Mouse (Mus musculus): ENCODE measurements around the gene Cdh18. TPM values are rescaled to one million over a fixed set of nuclear protein-coding genes. Genes with fewer than 3 reads are reported as not detected.
"Not testable (repeated sequence)": the region's sequence is repeated elsewhere in the genome, so short reads cannot be mapped to it uniquely, and the experiment has no call there.

The Cdh18 gene
- polyA plus RNA-seq, 1 experiment = not detected

DNA sequence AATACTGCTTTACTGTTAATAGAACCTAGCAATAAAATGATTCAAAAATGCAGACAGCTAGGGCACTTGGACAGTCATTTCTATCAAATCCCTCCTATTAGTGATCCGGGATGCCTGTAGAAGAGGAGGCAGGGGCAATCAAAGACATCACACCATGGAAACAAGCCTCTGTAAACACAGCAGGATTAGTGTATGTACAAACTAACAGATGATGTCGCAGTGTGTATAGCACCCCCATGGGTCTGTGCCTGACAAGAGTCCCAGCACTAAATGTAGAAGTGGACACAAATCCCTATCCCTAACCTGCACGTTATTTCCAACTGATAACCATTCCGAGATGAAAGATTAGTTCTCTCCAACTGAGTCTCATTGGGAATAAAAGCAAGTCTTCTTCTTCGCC, 547.8 kb downstream of the Cdh18 start:
- H3K27me3 ChIP-seq (ENCODE audit: control insufficient read depth) = no peaks in the 10 kb centered on the region
- H3K9me3 ChIP-seq (ENCODE audit: control insufficient read depth, low read length) = no peaks in the 10 kb centered on the region
- H3K36me3 ChIP-seq (ENCODE audit: control insufficient read depth) = no peaks in the 10 kb centered on the region
- H3K4me1 ChIP-seq (ENCODE audit: control insufficient read depth) = no peaks in the 10 kb centered on the region
- H3K4me3 ChIP-seq (replicated peaks) = no peak overlapping the region
- TF ChIP-seq GATA1 (IDR thresholded peaks at IDR 0.05; ENCODE audit: low read length) (no peak), TAL1 (IDR thresholded peaks at IDR 0.05; ENCODE audit: low read length) (no peak)

DNA sequence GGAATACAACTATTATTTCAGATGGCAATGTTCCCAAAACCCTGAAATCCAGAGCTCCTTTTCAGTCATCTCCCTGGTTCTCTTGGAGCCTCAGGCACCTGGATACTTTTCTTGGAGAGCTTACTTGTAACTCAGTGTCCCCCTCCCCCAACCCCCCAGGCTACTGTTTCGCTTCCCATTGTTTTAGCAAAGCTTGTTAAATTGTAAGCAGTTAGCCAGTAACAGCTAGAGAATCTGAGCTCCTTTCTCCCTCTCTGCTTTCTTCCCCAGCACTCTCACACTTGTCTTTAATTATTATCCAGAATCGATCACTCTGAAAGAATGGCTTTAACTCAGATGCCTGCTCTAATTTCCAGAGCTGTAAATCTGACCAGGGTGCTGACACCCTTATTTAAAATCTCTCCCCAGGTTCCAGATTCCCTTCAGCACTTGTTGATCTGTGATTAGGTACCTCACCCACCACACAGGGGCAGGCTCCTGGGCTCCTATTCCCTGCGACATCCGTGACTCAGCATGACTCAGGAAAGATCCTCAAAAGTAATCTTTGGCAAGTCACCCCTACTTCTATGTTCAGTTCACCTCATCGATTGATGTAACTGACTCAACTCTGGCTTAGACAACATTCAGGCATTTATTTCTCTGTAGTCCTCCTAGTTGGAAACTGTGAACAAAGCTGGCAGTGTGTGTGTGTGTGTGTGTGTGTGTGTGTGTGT, 556.0 kb downstream of the Cdh18 start:
- H3K36me3 ChIP-seq (ENCODE audit: control insufficient read depth) = no peaks in the 10 kb centered on the region
- no peaks in the 10 kb centered on the region for H3K9me3 ChIP-seq (ENCODE audit: control insufficient read depth, low read length)
- no peak for TF ChIP-seq GATA1 (IDR thresholded peaks at IDR 0.05; ENCODE audit: low read length)
- TF ChIP-seq TAL1 (IDR thresholded peaks at IDR 0.05; ENCODE audit: low read length) = no peak
- no peaks in the 10 kb centered on the region for H3K4me1 ChIP-seq (ENCODE audit: control insufficient read depth)
- no peaks in the 10 kb centered on the region for H3K27me3 ChIP-seq (ENCODE audit: control insufficient read depth)
- no peak overlapping the region for H3K4me3 ChIP-seq (replicated peaks)

DNA sequence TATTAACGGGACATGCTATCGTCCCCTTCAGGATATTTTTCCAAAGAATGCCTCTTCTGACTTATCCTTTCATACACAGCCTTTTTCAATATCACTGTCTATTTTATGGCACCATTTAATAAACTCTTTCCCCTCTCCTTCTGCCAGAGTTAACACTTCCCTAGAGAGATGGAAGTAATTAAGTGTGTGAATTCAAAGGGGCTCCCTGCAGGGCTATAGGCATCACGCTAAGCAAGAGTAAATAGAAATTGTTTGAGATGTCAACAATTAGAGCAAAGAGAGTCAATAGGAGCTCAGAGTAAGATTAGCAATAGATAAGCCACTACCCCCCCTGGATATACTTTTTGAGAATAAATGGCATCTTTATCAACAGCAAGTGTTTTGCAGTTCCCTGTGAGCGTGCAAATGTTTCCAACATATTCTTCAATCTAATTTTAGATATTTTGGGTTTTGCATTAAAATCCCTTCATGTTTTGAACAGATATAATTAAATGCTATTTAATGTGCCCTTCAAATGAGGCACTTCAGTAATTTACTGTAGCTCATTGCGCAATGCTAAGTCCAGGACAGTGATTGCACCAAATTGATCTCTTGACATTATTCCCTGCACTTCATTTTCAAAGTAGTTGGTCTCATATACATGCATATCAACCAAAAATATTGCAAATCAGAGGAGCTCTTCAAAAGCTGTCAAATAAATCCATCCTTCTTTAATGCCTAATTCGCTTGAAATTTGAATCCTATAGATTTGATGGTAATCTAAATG, 586.3 kb downstream of the Cdh18 start:
- no peak overlapping the region for H3K4me3 ChIP-seq (replicated peaks)
- no peaks in the 10 kb centered on the region for H3K4me1 ChIP-seq (ENCODE audit: control insufficient read depth)
- no peaks in the 10 kb centered on the region for H3K9me3 ChIP-seq (ENCODE audit: control insufficient read depth, low read length)
- no peaks in the 10 kb centered on the region for H3K27me3 ChIP-seq (ENCODE audit: control insufficient read depth)
- TF ChIP-seq TAL1 (IDR thresholded peaks at IDR 0.05; ENCODE audit: low read length) = no peak
- TF ChIP-seq GATA1 (IDR thresholded peaks at IDR 0.05; ENCODE audit: low read length) = no peak
- no peaks in the 10 kb centered on the region for H3K36me3 ChIP-seq (ENCODE audit: control insufficient read depth)

DNA sequence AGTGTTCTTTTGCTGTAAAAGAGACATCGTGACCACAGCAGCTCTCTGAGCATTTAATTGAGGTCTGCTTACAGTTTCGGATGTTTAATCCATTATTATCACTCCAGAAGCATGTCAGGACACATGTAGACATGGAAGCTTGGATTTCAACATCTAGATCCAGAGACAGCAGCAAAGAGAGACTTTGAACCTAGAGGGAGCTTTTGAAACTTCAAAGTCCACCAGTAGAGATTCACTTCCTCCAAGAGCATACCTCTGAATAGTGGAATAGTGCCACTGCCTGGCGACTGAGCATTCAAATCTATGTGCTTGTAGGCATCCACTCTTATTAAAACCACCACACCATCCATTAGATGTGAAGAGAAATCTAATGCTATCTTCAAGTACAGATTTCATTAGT, 588.1 kb downstream of the Cdh18 start:
- TF ChIP-seq GATA1 (IDR thresholded peaks at IDR 0.05; ENCODE audit: low read length) = no peak
- TF ChIP-seq TAL1 (IDR thresholded peaks at IDR 0.05; ENCODE audit: low read length) = no peak
- Histone ChIP-seq H3K36me3 (ENCODE audit: control insufficient read depth) (no peaks in the 10 kb centered on the region), H3K27me3 (ENCODE audit: control insufficient read depth) (no peaks in the 10 kb centered on the region), H3K4me1 (ENCODE audit: control insufficient read depth) (no peaks in the 10 kb centered on the region), H3K4me3 (replicated peaks) (no peak overlapping the region), H3K9me3 (ENCODE audit: control insufficient read depth, low read length) (no peaks in the 10 kb centered on the region)

DNA sequence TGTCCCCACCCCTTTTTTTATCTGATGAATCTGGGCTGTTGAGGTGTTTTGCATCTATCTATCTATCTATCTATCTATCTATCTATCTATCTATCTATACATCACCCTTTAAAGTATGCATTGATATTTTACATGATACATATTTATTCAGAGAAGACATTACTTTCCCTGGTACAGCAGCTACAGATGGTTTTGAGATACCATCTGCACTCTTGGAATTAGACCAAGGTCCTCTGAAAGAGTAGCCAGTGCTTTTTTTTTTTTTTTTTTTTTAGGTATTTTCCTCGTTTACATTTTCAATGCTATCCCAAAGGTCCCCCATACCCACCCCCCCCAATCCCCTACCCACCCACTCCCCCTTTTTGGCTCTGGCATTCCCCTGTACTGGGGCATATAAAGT, 594.1 kb downstream of the Cdh18 start:
- H3K27me3 ChIP-seq (ENCODE audit: control insufficient read depth) = not testable (repeated sequence)

DNA sequence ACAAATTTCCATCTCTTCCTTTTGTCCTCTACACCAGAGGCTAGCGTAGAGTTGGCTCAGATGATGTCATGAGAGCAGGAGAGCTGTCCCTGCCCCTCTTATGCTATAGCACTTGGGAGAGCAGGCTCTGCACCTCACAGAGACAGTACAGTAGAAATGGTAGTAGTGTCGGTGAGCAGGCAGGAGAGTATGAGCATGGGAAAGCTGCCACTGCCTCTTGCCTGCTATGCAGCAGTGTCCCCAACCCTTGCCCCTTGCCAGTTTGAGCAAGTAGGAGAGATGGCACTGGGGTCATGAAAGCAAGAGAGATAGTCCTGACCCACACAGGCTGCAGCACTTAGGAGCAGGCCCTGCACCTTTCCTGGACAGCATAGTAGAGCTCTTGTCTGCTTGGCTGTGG, 607.1 kb downstream of the Cdh18 start:
- Histone ChIP-seq H3K4me1 (ENCODE audit: control insufficient read depth) (no peaks in the 10 kb centered on the region), H3K27me3 (ENCODE audit: control insufficient read depth) (no peaks in the 10 kb centered on the region), H3K9me3 (ENCODE audit: control insufficient read depth, low read length) (peaks cover 5% of the 10 kb centered on the region; the same call in 1 of the 2 replicates), H3K4me3 (replicated peaks) (no peak overlapping the region), H3K36me3 (ENCODE audit: control insufficient read depth) (no peaks in the 10 kb centered on the region)
- no peak for TF ChIP-seq GATA1 (IDR thresholded peaks at IDR 0.05; ENCODE audit: low read length)
- TF ChIP-seq TAL1 (IDR thresholded peaks at IDR 0.05; ENCODE audit: low read length) = no peak

More for the DNA sequence above, 594.1 kb downstream of the Cdh18 start:
- H3K36me3 ChIP-seq (ENCODE audit: control insufficient read depth); H3K9me3 ChIP-seq (ENCODE audit: control insufficient read depth, low read length); H3K4me1 ChIP-seq (ENCODE audit: control insufficient read depth); H3K4me3 ChIP-seq (replicated peaks): not testable (repeated sequence)

DNA sequence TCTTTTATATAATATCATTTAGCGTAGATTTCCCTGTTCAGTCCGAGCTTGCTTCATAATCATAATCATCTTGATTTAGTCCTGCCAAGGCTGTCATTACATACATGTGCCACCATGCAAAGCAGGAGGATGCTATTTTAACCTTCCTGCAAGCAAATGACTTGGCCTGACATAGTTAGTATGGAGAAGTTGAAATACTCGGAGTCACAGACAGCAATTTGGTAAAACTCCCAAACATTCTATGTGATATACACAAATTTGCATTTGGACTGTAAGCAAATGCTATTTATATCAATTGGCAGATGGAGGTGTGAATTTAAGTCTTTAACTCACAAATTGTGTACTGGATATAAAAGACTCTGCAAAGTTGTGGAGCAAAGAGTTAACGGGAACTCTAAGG, 616.0 kb downstream of the Cdh18 start:
- Histone ChIP-seq H3K36me3 (ENCODE audit: control insufficient read depth) (no peaks in the 10 kb centered on the region), H3K4me1 (ENCODE audit: control insufficient read depth) (no peaks in the 10 kb centered on the region), H3K9me3 (ENCODE audit: control insufficient read depth, low read length) (no peaks in the 10 kb centered on the region; the same call in 1 of the 2 replicates), H3K4me3 (replicated peaks) (no peak overlapping the region), H3K27me3 (ENCODE audit: control insufficient read depth) (no peaks in the 10 kb centered on the region)
- TF ChIP-seq TAL1 (IDR thresholded peaks at IDR 0.05; ENCODE audit: low read length) (no peak), GATA1 (IDR thresholded peaks at IDR 0.05; ENCODE audit: low read length) (no peak)

DNA sequence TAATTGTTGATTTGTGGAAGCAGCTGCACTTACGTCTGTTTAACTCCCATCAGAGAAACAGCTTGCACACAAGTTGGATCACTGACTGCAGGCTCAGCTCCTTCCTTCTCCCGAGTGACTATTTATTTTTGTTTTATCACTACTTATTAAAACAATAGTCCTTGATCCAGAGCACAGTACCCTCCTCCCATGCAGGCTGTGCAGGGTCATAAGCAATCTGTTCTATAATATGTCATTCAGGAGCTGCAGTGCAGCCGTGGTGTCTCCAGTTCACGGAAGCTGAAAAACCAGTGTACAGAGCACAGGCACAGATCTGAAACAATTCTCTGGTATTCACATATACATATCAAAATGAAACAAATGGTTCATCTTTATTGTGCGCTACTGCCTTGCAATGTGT, 625.8 kb downstream of the Cdh18 start:
- no peak overlapping the region for H3K4me3 ChIP-seq (replicated peaks)
- no peaks in the 10 kb centered on the region for H3K9me3 ChIP-seq (ENCODE audit: control insufficient read depth, low read length)
- TF ChIP-seq TAL1 (IDR thresholded peaks at IDR 0.05; ENCODE audit: low read length) (no peak), GATA1 (IDR thresholded peaks at IDR 0.05; ENCODE audit: low read length) (no peak)
- H3K27me3 ChIP-seq (ENCODE audit: control insufficient read depth) = no peaks in the 10 kb centered on the region
- H3K4me1 ChIP-seq (ENCODE audit: control insufficient read depth) = no peaks in the 10 kb centered on the region
- H3K36me3 ChIP-seq (ENCODE audit: control insufficient read depth) = no peaks in the 10 kb centered on the region

DNA sequence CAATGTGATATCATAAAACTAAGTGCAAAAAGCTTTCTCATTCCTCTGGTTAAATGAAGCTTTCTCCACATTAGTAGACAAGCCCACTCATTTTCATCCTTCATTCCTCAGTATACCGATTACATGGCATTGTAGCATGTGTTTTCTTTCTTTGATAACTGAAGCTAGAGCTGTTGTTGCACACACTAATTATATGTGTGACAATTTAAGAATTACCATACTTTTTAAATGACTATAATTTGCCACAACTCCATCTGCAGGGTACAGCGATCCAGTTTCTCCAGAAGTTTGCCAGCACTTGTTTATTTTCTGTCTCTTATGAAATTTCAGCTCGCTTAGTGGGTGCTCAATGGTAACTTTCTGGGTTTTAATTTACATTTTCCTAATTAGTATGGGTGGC, 663.2 kb downstream of the Cdh18 start:
- Histone ChIP-seq H3K36me3 (ENCODE audit: control insufficient read depth) (no peaks in the 10 kb centered on the region), H3K4me3 (replicated peaks) (no peak overlapping the region), H3K9me3 (ENCODE audit: control insufficient read depth, low read length) (no peaks in the 10 kb centered on the region), H3K27me3 (ENCODE audit: control insufficient read depth) (no peaks in the 10 kb centered on the region), H3K4me1 (ENCODE audit: control insufficient read depth) (no peaks in the 10 kb centered on the region)
- no peak for TF ChIP-seq TAL1 (IDR thresholded peaks at IDR 0.05; ENCODE audit: low read length)
- TF ChIP-seq GATA1 (IDR thresholded peaks at IDR 0.05; ENCODE audit: low read length) = no peak
